Comparison of ENCODE assay signal across 8 mouse cellular contexts in the genomic region with DNA sequence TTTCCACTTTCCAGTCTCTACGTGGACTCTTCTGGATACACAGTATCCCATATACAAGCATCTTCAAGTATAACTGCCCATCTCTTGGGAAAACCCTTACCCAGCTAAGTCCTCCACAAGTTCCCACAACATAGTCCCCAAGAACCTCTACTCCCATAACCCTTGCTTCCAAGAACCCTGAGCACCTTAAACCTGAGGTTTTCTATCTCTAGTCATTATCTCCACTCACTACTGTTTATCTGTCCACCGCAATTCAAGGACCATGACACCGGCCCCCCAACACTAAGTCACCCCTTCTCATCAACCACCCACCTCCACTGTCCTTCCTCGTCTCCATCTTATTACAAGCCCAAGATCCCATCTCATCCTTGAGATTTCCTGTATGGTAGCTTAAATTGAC. TPM values are rescaled to one million over a fixed set of nuclear protein-coding genes. Genes with fewer than 3 reads are reported as not detected.
A peak's percentile ranks its signal among the peaks of the same experiment; 100 is the strongest.
DNase-seq lines count a peak whose midpoint lies in the region; ATAC-seq and TF ChIP-seq lines count a peak whose summit lies in the region.

No protein-coding gene starts in this region.

- no peaks in the 10 kb centered on the region; the same call in 1 of the 2 replicates for H3K36me3 ChIP-seq in kidney, adult 2 months (ENCODE audit: control insufficient read depth, insufficient read depth, low read length)
- H3K36me3 ChIP-seq in hindbrain, embryonic 11.5 days (ENCODE audit: control insufficient read depth, insufficient read depth, low read length), result peaks cover 6% of the 10 kb centered on the region; the same call in 1 of the 2 replicates
- H3K36me3 ChIP-seq in midbrain, embryonic 12.5 days, result peaks cover 27% of the 10 kb centered on the region

- peak overlapping the region; percentile 76 for H3K4me2 ChIP-seq in hindbrain, embryonic 11.5 days (replicated peaks; ENCODE audit: low read depth, low read length)
- H3K4me2 ChIP-seq in midbrain, embryonic 12.5 days (replicated peaks), result peak overlapping the region; percentile 79

- DNase-seq in kidney, adult 2 months, result no peak
- DNase-seq in kidney, postnatal 14 days, result no peak
- DNase-seq in hindbrain, embryonic 11.5 days (ENCODE audit: low spot score), result no peak
- no peak for DNase-seq in right cerebral cortex, postnatal 14 days
- no peak for DNase-seq in gastrocnemius, postnatal 25 days
- DNase-seq in cerebellum, adult 11-12 months, result no peak

- peaks cover 20% of the 10 kb centered on the region; the same call in 1 of the 2 replicates for H3K4me1 ChIP-seq in kidney, adult 2 months (ENCODE audit: control insufficient read depth, insufficient read depth, low read length)
- peaks cover 7% of the 10 kb centered on the region; the same call in 1 of the 2 replicates for H3K4me1 ChIP-seq in bone marrow, adult 2 months (ENCODE audit: control insufficient read depth, insufficient read depth, low read length)
- H3K4me1 ChIP-seq in hindbrain, embryonic 11.5 days (replicated peaks; ENCODE audit: control insufficient read depth, insufficient read depth, low read length), result peaks cover 14% of the 10 kb centered on the region; the same call in 1 of the 2 replicates
- peaks cover 38% of the 10 kb centered on the region for H3K4me1 ChIP-seq in midbrain, embryonic 12.5 days

- no peaks in the 10 kb centered on the region for H3K27me3 ChIP-seq in kidney, adult 2 months (replicated peaks; ENCODE audit: control insufficient read depth, insufficient read depth, low read length)
- peaks cover under 1% of the 10 kb centered on the region for H3K27me3 ChIP-seq in hindbrain, embryonic 11.5 days (ENCODE audit: control insufficient read depth, insufficient read depth, low read length)
- peaks cover 13% of the 10 kb centered on the region for H3K27me3 ChIP-seq in midbrain, embryonic 12.5 days

- H3K27ac ChIP-seq in kidney, adult 2 months (ENCODE audit: insufficient read depth, low read depth, low read length), result peak overlapping the region; percentile 92
- no peak overlapping the region for H3K27ac ChIP-seq in bone marrow, adult 2 months (ENCODE audit: control insufficient read depth, insufficient read depth, low read depth, low read length, poor library complexity)
- H3K27ac ChIP-seq in hindbrain, embryonic 11.5 days (ENCODE audit: low read depth, low read length), result no peak overlapping the region
- 0 out of 2 replicates have a peak overlapping the region, but pooled peaks have one; percentile 100 for H3K27ac ChIP-seq in midbrain, embryonic 12.5 days (replicated peaks)

- TF ChIP-seq CTCF in kidney, adult 2 months (conservative IDR thresholded peaks at IDR 0.05; ENCODE audit: insufficient read depth, insufficient read length, low read depth, low read length), result no peak
- TF ChIP-seq CTCF in bone marrow, adult 2 months (IDR thresholded peaks at IDR 0.05; ENCODE audit: control insufficient read depth, insufficient read depth, low read length), result no peak

- peak overlapping the region; percentile 87 for H3K9ac ChIP-seq in hindbrain, embryonic 11.5 days (ENCODE audit: low read depth, low read length)
- H3K9ac ChIP-seq in midbrain, embryonic 12.5 days (replicated peaks), result peak overlapping the region; percentile 94

- H3K4me3 ChIP-seq in kidney, adult 2 months (ENCODE audit: insufficient read depth, low read depth, low read length), result peak overlapping the region; percentile 86
- H3K4me3 ChIP-seq in bone marrow, adult 2 months (replicated peaks; ENCODE audit: control insufficient read depth, low read depth, low read length), result peak overlapping the region; percentile 79
- H3K4me3 ChIP-seq in hindbrain, embryonic 11.5 days (ENCODE audit: low read depth, low read length), result peak overlapping the region; percentile 68
- peak overlapping the region; percentile 81 for H3K4me3 ChIP-seq in midbrain, embryonic 12.5 days

- no peaks in the 10 kb centered on the region for H3K9me3 ChIP-seq in hindbrain, embryonic 11.5 days (ENCODE audit: control insufficient read depth, low read length)
- H3K9me3 ChIP-seq in midbrain, embryonic 12.5 days, result no peaks in the 10 kb centered on the region

- no peak for ATAC-seq in hindbrain, embryonic 11.5 days (ENCODE audit: low FRiP score)
- no peak for ATAC-seq in midbrain, embryonic 12.5 days (ENCODE audit: low FRiP score, low read depth)

- 25% methylated on average over 4 of the region's 4 CpGs for WGBS in kidney, adult 2 months
- 36% methylated on average over 4 of the region's 4 CpGs for WGBS in bone marrow, adult 2 months
- 51% methylated on average over 4 of the region's 4 CpGs for WGBS in hindbrain, embryonic 11.5 days
- 49% methylated on average over 4 of the region's 4 CpGs for WGBS in midbrain, embryonic 12.5 days

- no peak for TF ChIP-seq POLR2A in kidney, adult 2 months (IDR thresholded peaks at IDR 0.05; ENCODE audit: low read depth, low read length)
- TF ChIP-seq POLR2A in bone marrow, adult 2 months (IDR thresholded peaks at IDR 0.05; ENCODE audit: borderline replicate concordance, control insufficient read depth, low read depth, low read length), result no peak

RNA-seq across cellular contexts. Expression of a gene that starts 1.3 kb away (rescaled TPM):
- 231 and 249 TPM in 2 replicates for polyA plus RNA-seq in kidney, adult 2 months (2012; rRNA removed)
- polyA plus RNA-seq in bone marrow, adult 2 months (2011; ENCODE audit: insufficient read depth, insufficient read length, low replicate concordance, missing spikeins), result 132 and 135 TPM in 2 replicates
- polyA plus RNA-seq in hindbrain, embryonic 11.5 days (2014; fragmentation: Nextera tagmentation; extraction: Ambion mirVana), result 147 and 173 TPM in 2 replicates
- polyA plus RNA-seq in midbrain, embryonic 12.5 days (2016; fragmentation: Nextera tagmentation; extraction: Ambion mirVana), result 143 and 149 TPM in 2 replicates
- 100 to 1,000 TPM; 132 to 138 TPM for total RNA-seq in gastrocnemius, postnatal 25 days (2021)

RNA-seq across cellular contexts. Expression of a gene that starts 2.2 kb away (rescaled TPM):
- 103 and 134 TPM in 2 replicates for polyA plus RNA-seq in kidney, adult 2 months (2012; rRNA removed)
- 123 and 183 TPM in 2 replicates for polyA plus RNA-seq in bone marrow, adult 2 months (2011; ENCODE audit: insufficient read depth, insufficient read length, low replicate concordance, missing spikeins)
- 154 and 157 TPM in 2 replicates for polyA plus RNA-seq in hindbrain, embryonic 11.5 days (2014; fragmentation: Nextera tagmentation; extraction: Ambion mirVana)
- 139 and 150 TPM in 2 replicates for polyA plus RNA-seq in midbrain, embryonic 12.5 days (2016; fragmentation: Nextera tagmentation; extraction: Ambion mirVana)
- 10 to 100 TPM; 76.1 to 89.9 TPM for total RNA-seq in gastrocnemius, postnatal 25 days (2021)

RNA-seq across cellular contexts. Expression of a gene that starts 17.8 kb away (rescaled TPM):
- 1.3 and 1.8 TPM in 2 replicates for polyA plus RNA-seq in kidney, adult 2 months (2012; rRNA removed)
- polyA plus RNA-seq in bone marrow, adult 2 months (2011; ENCODE audit: insufficient read depth, insufficient read length, low replicate concordance, missing spikeins), result 0.83 and 4.1 TPM in 2 replicates
- 2.4 and 2.6 TPM in 2 replicates for polyA plus RNA-seq in hindbrain, embryonic 11.5 days (2014; fragmentation: Nextera tagmentation; extraction: Ambion mirVana)
- polyA plus RNA-seq in midbrain, embryonic 12.5 days (2016; fragmentation: Nextera tagmentation; extraction: Ambion mirVana), result 5.2 and 5.3 TPM in 2 replicates
- under 1 TPM; 0.54 to 0.75 TPM for total RNA-seq in gastrocnemius, postnatal 25 days (2021)

RNA-seq across cellular contexts. Expression of a gene that starts 27.0 kb away (rescaled TPM):
- polyA plus RNA-seq in kidney, adult 2 months (2012; rRNA removed), result 14.1 and 15.0 TPM in 2 replicates
- 9.6 and 10.0 TPM in 2 replicates for polyA plus RNA-seq in bone marrow, adult 2 months (2011; ENCODE audit: insufficient read depth, insufficient read length, low replicate concordance, missing spikeins)
- 25.0 and 25.3 TPM in 2 replicates for polyA plus RNA-seq in hindbrain, embryonic 11.5 days (2014; fragmentation: Nextera tagmentation; extraction: Ambion mirVana)
- polyA plus RNA-seq in midbrain, embryonic 12.5 days (2016; fragmentation: Nextera tagmentation; extraction: Ambion mirVana), result 36.6 and 37.1 TPM in 2 replicates
- 1 to 10 TPM; 2.7 to 4.9 TPM for total RNA-seq in gastrocnemius, postnatal 25 days (2021)

RNA-seq across cellular contexts. Expression of a gene that starts 37.9 kb away (rescaled TPM):
- 186 and 191 TPM in 2 replicates for polyA plus RNA-seq in kidney, adult 2 months (2012; rRNA removed)
- 163 and 286 TPM in 2 replicates for polyA plus RNA-seq in bone marrow, adult 2 months (2011; ENCODE audit: insufficient read depth, insufficient read length, low replicate concordance, missing spikeins)
- 427 and 438 TPM in 2 replicates for polyA plus RNA-seq in hindbrain, embryonic 11.5 days (2014; fragmentation: Nextera tagmentation; extraction: Ambion mirVana)
- 376 and 420 TPM in 2 replicates for polyA plus RNA-seq in midbrain, embryonic 12.5 days (2016; fragmentation: Nextera tagmentation; extraction: Ambion mirVana)
- 10 to 100 TPM; 59.1 to 60.7 TPM for total RNA-seq in gastrocnemius, postnatal 25 days (2021)

Comparison
In these comparisons a context has a peak if more than half of its experiments do, and no peak if none do; other contexts are left out.
1. H3K27ac ChIP-seq: peak in kidney, adult 2 months (single experiment) and midbrain, embryonic 12.5 days (single experiment); none in bone marrow, adult 2 months (single experiment) and hindbrain, embryonic 11.5 days (single experiment).
2. Peak in every context shown above with its lines, with median percentiles within 50 percentile points of each other: H3K4me3 ChIP-seq.